Mouse (Mus musculus) ES-Bruce4 (cell line): ENCODE measurements around the gene Gm49661. TPM values are rescaled to one million over a fixed set of nuclear protein-coding genes. Genes with fewer than 3 reads are reported as not detected.

Experiments used
- H3K27ac ChIP-seq: 2 replicates; pipeline ENCODE4 v1.5.1; 2012; ENCODE audit warnings: low read length, inconsistent platforms; ENCODE audit not compliant: insufficient read depth
- H3K27me3 ChIP-seq: 2 replicates; pipeline ENCODE4 v1.6.1; 2012; ENCODE audit warnings: mild to moderate bottlenecking, low read length, inconsistent platforms; ENCODE audit not compliant: control insufficient read depth, poor library complexity, insufficient read depth, severe bottlenecking
- H3K36me3 ChIP-seq: 2 replicates; pipeline ENCODE4 v1.6.1; 2012; ENCODE audit warnings: inconsistent platforms, mild to moderate bottlenecking, low read length, moderate library complexity; ENCODE audit not compliant: control insufficient read depth, poor library complexity, insufficient read depth, severe bottlenecking
- H3K4me1 ChIP-seq: one replicate; pipeline ENCODE4 v1.8.1; 2011; ENCODE audit warnings: low read length; ENCODE audit not compliant: control insufficient read depth, insufficient read depth
- H3K4me3 ChIP-seq: 2 replicates; pipeline ENCODE4 v1.5.1; 2011; ENCODE audit warnings: low read depth, mild to moderate bottlenecking, low read length
- H3K9ac ChIP-seq: 2 replicates; pipeline ENCODE4 v1.6.1; 2012; ENCODE audit warnings: low read depth, mild to moderate bottlenecking, inconsistent platforms; ENCODE audit not compliant: poor library complexity, severe bottlenecking
- H3K9me3 ChIP-seq: replicated peaks from 2 replicates; pipeline ENCODE4 v1.6.1; 2012; ENCODE audit warnings: mild to moderate bottlenecking, low read length, inconsistent platforms; ENCODE audit not compliant: control insufficient read depth, poor library complexity, insufficient read depth, severe bottlenecking
- CTCF ChIP-seq: IDR thresholded peaks from one replicate; pipeline ENCODE4 v1.8.1; 2011; ENCODE audit warnings: low read depth, low read length
- EP300 ChIP-seq: IDR thresholded peaks from 2 replicates; pipeline ENCODE4 v1.6.1; 2011; ENCODE audit warnings: low read depth, low read length; ENCODE audit not compliant: insufficient read depth
- POLR2A ChIP-seq: IDR thresholded peaks from one replicate; pipeline ENCODE4 v1.8.1; 2011; ENCODE audit warnings: low read length; ENCODE audit not compliant: insufficient read depth
- polyA plus RNA-seq: library from polyadenylated mRNA; stranded (reverse); fragments of >200 nt; gene quantifications from 2 replicates; pipeline ENCODE4 v1.2.4, GENCODE M21; 2011; ENCODE audit warnings: low read depth; ENCODE audit not compliant: missing spikeins, insufficient read depth, insufficient read length

The Gm49661 gene
- polyA plus RNA-seq, 1 experiment = not detected

DNA sequence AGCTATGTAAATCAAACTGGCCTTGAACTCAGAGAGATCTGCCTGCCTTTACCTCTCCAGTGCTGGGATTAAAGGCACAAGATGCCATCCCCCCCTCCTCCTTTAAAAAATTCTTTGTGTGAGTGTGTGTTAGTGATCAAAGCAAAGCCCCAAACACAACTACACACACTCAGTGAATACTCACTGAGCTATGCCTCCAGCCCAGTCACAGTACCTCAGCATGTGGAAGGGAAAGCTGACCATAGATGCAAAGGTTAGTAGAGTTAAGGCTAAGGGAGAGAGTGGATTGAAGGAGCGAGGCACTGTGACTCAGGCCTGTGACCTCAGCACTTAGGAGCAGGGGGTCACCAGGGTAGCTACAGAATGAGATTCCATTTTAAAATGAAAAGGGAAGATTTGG, 3.8 kb upstream of the Gm49661 start:
- no peaks in the 10 kb centered on the region for H3K4me1 ChIP-seq
- H3K9ac ChIP-seq = no peak overlapping the region
- no peaks in the 10 kb centered on the region for H3K27me3 ChIP-seq
- H3K27ac ChIP-seq = no peak overlapping the region
- no peaks in the 10 kb centered on the region for H3K9me3 ChIP-seq
- no peak overlapping the region for H3K4me3 ChIP-seq
- TF ChIP-seq CTCF (no peak), EP300 (no peak), POLR2A (no peak)
- H3K36me3 ChIP-seq = peaks cover 24% of the 10 kb centered on the region

DNA sequence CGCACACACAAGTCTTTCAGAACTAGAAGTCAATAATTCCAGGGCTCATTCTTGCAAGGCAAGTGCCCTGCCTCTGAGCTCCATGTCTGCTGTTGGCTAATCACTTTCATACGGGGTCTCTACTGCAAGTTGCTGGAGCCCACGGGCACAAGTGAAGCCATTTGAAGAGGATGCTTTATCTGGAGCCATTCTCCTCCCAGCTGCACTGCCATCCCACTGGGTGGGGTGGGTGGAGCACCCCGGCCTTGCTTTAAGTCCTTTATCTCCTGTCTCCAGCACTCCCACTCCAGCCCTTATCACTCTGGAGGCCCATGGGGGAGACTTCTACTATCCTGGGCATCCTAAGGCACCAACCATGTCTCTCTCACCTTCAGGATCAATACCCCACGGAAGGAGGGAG, 1.7 kb upstream of the Gm49661 start:
- Histone ChIP-seq H3K9me3 (no peaks in the 10 kb centered on the region), H3K27ac (no peak overlapping the region), H3K27me3 (no peaks in the 10 kb centered on the region), H3K4me1 (peaks cover 4% of the 10 kb centered on the region), H3K36me3 (peaks cover 24% of the 10 kb centered on the region), H3K4me3 (no peak overlapping the region; the same call in 1 of the 2 replicates), H3K9ac (peak overlapping the region; percentile 82; the same call in 1 of the 2 replicates)
- TF ChIP-seq POLR2A (no peak), EP300 (no peak), CTCF (no peak)

DNA sequence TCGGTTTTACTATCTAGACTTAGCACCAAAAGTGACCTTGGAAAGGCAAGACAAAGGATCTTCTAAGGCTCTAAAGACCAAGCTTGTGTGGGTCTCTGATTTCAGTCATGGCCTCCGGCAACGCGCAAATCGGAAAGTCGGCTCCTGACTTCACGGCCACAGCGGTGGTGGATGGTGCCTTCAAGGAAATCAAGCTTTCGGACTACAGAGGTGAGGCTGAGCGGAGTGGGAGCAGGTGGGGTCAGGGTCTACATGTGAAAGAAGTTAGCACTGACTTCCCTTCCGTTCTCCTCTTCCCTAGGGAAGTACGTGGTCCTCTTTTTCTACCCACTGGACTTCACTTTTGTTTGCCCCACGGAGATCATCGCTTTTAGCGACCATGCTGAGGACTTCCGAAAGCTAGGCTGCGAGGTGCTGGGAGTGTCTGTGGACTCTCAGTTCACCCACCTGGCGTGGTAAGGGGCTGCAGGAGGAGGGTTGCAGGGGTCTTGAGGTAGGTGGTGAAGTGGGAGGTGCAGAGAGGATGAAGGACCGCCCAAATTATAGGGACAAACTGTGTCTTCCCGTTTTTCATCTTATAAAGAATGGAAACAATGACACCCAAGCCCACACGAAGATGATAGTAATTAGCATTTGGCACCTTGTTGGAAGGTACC, 1.0 kb upstream of the Gm49661 start:
- Histone ChIP-seq H3K9ac (peak overlapping the region; percentile 82), H3K27me3 (no peaks in the 10 kb centered on the region), H3K4me1 (peaks cover 4% of the 10 kb centered on the region), H3K36me3 (peaks cover 24% of the 10 kb centered on the region), H3K9me3 (no peaks in the 10 kb centered on the region), H3K27ac (peak overlapping the region; percentile 15; the same call in 1 of the 2 replicates), H3K4me3 (peak overlapping the region; percentile 72)
- TF ChIP-seq POLR2A (no peak), EP300 (no peak), CTCF (no peak)

DNA sequence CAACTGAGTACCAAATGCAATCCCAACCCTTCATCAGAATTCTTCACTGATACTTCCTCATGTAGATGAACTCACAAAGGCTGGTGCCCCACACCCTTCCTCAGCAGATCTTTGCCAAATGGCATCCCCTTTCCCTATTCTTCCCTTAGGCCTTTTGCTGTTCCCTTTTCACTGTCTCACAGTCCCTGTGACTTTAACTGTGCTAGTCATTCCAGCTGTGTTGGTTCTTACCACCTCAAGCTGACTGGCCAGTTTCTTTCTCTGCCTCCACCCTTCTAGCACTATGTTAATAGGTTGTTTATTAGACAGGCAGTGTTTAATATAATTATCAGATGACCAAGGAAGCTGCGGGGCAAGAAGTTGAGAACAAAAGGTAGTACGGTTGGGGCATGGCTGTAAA, 583 bp downstream of the Gm49661 start:
- Histone ChIP-seq H3K9ac (peak overlapping the region; percentile 82), H3K27me3 (no peaks in the 10 kb centered on the region), H3K36me3 (peaks cover 20% of the 10 kb centered on the region), H3K4me1 (peaks cover 4% of the 10 kb centered on the region), H3K9me3 (no peaks in the 10 kb centered on the region), H3K27ac (peak overlapping the region; percentile 64), H3K4me3 (peak overlapping the region; percentile 72)
- TF ChIP-seq CTCF (no peak), POLR2A (no peak), EP300 (no peak)

DNA sequence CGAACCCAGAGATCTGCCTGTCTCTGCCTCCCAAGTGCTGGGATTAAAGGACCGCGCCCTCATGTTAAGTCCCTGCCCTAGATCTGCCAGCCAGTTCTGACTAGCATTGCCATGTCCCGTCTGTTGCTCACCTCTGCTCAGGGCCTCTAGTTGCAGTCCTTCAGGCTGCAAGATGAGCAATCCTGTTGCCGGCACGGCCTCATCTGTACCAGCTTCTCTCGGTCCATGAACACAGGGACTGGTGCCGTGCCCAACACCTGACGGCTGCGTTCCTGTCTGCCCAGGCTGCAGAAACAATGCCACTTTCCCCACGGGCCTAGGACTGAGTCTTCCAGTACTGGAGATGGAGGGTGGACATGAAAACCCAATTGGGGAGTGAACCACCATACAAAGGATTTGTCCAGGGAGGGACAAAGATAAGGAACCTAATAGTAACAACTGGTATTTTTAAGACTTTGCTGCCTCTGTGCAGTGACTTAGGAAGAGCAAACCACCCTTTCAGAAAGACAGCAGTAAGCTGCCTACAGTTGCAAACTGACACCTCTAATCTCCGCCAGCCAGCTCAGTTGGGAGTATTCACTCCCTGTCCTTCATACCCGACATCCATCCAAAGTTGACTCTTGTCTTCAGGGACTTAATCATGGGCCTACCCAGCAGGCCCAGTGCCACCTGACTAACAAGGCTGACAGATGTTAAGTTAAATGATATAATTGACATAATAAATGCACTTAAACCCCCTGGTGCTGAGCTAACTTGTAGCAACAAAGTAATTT, 1.5 kb downstream of the Gm49661 start:
- Histone ChIP-seq H3K9ac (no peak overlapping the region; the same call in 1 of the 2 replicates), H3K36me3 (peaks cover 19% of the 10 kb centered on the region), H3K4me1 (peaks cover 4% of the 10 kb centered on the region), H3K27ac (peak overlapping the region; percentile 5), H3K27me3 (no peaks in the 10 kb centered on the region), H3K4me3 (0 out of 2 replicates have a peak overlapping the region, but pooled peaks have one; percentile 0), H3K9me3 (no peaks in the 10 kb centered on the region)
- TF ChIP-seq POLR2A (no peak), CTCF (no peak), EP300 (no peak)

DNA sequence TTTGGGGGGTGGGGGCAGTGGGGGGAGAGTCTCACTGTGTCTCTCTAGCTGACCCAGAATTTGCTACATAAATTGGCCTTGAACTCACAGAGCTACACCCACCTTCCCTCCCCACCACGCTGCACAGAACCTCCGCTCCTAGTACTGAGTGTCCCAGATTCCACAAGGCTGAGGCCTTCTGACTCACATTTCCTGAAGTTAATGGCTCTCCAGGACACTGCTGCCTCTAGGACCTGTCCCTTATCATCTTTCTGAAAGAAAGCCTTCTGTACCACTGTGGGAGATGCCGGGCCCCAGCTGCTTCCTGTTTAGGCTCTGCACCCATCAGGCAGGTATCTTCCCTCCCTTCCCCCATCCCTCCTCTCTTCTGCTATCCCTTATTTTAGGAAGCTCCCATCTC, 2.6 kb downstream of the Gm49661 start:
- no peaks in the 10 kb centered on the region for H3K27me3 ChIP-seq
- no peaks in the 10 kb centered on the region for H3K9me3 ChIP-seq
- TF ChIP-seq EP300 = no peak
- no peak for TF ChIP-seq POLR2A
- TF ChIP-seq CTCF = no peak
- peak overlapping the region; percentile 18 for H3K4me3 ChIP-seq
- peaks cover 24% of the 10 kb centered on the region for H3K36me3 ChIP-seq
- peak overlapping the region; percentile 45 for H3K9ac ChIP-seq
- H3K27ac ChIP-seq = peak overlapping the region; percentile 90
- peaks cover 4% of the 10 kb centered on the region for H3K4me1 ChIP-seq
